Mouse (Mus musculus) lung, postnatal 14 days (tissue): ENCODE results near the gene Ubqln4.
A peak's percentile ranks its signal among the peaks of the same experiment; 100 is the strongest.

ENCODE experiments used
- DNase-seq: peaks from one replicate; pipeline ENCODE4 v3.0.0; 2021

Gene Ubqln4

DNA sequence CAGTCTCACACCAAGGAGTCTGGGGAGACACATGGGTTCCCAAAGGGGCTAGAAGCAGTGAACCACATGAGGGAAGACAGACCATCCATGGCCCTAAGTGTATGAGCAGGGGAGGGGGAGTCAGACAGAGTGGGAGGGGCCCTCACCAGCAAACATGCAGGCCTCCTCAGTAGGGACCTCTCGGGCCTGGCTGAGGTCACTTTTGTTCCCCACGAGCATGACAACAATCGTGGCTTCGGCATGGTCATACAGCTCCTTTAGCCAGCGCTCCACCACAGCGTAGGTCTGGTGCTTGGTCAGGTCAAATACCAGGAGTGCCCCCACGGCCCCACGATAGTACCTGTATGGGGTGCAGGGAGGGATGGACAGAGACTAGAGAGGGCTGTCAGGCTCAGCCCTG is 10.4 kb upstream of the Ubqln4 start:
- DNase-seq: no peak

DNA sequence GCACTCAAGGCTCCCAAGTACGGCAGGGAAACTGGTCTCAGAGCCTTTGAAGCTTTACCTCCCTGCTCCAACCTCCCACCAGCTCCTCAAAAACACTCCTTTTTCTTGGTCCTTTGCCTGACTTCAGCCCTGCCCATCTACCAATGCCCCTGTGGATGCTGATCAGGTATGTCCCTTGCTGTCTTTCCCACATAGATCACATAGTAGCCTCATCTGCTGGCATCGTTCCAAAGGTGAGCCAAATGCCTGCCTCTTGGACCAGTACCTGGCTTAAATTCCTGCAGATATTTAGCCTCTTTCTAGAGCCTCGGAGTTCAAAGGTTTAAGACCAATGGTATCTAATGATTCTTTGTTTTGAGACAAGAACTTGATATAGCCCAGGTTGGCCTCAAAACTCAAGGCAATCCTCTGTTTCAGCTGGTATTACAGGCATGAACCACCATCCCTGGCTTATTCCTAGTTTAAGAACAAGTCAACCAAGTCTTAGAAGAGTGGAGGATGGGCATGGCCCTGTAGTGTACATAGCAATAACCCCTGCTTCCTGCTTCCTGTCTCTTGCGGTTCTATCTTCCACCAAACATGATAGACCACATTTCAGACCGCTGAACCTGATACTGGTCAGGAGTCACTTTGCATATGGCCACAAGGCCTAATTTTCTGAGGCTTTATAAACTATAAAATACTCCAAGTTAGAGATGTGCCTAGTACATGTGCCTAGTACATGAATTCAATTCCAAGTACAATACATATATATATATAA is 9.7 kb upstream of the Ubqln4 start:
- no peak for DNase-seq

- DNase-seq: peak; percentile 48
Measured at GRCm38 (mm10) chr3:88544514-88544913, 9.0 kb upstream of the Ubqln4 start.

GRCm38 (mm10) chr3:88544955-88545591 is 8.5 kb upstream of the Ubqln4 start:
- no peak for DNase-seq

GRCm38 (mm10) chr3:88546674-88547418 is 6.7 kb upstream of the Ubqln4 start:
- DNase-seq: no peak

DNA sequence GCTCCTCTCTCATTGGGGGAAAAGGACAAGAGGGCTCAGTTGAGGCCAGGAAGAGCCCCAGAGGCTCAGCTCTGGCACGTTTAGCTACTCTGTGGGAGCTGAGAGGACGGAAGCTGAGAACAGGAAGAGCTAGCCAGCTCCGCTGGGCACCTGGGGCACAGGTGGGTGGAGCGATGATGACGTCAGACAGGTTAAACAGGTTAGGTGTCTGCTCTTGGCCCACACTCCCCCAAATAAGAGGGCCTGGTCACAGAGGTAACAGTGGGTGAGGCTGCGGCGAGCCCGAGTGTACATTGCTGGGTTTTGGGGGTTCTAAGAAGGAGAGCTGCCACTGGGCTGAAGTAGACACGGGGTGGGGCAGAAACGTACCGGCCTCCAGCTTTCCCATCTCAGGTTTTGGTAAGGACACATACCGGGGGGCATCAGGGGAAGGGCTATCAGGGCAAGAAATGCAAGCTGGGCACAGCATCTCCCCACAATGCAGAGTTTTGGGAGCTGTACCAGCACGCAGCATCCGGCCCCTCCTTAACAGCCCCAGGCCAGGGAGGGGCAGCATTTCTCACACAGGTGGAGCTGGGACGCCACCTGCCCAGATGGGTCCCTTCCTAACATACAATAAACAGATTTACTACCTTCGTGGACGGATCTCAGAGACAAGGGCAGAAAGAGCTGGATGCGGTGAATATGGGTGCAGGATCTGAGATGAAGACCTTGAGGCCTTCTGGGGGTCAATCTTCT is 5.2 kb upstream of the Ubqln4 start, which contains the start of gene Rab25:
Rab25 (minus strand) TSS at position 121 of the 738 bp plus-strand sequence.
- peak; percentile 74 for DNase-seq

GRCm38 (mm10) chr3:88551586-88551985 is 2.0 kb upstream of the Ubqln4 start:
- DNase-seq: no peak

DNA sequence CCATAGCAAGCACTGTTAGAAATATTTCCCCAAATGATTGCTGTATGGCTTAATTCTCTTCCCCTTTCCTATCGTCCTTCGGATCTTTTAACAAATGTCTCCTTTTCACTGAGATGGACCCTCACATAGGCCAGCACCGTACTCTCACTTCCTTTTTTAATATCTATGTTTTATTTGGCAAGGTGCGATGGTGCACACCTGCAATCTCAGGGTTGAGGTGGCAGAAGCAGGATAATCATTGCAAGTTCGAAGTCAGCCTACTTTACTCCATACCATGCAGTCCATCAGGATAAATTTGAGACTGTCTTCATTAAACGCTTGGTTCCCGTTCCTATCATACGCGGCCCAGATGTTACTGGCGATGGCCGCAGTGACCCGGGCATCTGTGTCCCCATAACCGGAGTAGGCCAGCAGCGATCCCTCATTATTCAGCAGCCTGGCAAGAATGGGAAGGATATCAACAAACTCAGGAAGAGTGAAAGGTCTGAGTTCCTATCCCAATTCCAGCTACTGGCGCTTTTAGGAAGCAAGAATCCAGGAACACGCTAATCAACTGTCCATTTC is 1.4 kb upstream of the Ubqln4 start:
- DNase-seq: no peak

- peak; percentile 97 for DNase-seq
Measured at GRCm38 (mm10) chr3:88552676-88553524, 658 bp upstream of the Ubqln4 start, which contains the start of gene Lamtor2. Gene Lamtor2 (minus strand): TSS chr3:88553074.

- no peak for DNase-seq
Measured at GRCm38 (mm10) chr3:88553880-88554586, 475 bp downstream of the Ubqln4 start.

DNA sequence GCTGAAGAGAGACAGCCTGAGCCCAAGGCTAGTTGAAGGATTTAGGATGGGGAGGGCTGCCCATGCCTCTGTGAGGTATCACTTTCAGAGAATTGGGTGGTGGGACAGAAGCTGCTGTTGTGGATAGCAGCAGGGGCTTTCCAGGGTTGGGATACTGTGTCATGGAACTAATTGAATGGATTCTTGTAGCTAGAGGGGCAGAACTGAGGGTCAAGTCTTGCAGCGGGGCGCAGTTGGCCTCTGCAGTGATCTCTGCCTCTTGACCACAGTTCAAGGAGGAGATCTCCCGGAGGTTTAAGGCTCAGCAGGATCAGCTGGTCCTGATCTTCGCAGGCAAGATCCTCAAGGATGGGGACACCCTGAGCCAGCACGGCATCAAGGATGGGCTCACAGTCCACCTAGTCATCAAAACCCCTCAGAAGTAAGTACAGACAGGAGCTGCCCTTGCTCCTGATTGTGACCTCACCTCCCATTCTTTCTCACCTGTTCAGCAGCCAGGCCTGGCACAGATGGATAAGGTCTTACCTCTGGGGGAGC is 1.6 kb downstream of the Ubqln4 start:
- DNase-seq: no peak

GRCm38 (mm10) chr3:88555731-88556130 is 2.2 kb downstream of the Ubqln4 start:
- no peak for DNase-seq

DNA sequence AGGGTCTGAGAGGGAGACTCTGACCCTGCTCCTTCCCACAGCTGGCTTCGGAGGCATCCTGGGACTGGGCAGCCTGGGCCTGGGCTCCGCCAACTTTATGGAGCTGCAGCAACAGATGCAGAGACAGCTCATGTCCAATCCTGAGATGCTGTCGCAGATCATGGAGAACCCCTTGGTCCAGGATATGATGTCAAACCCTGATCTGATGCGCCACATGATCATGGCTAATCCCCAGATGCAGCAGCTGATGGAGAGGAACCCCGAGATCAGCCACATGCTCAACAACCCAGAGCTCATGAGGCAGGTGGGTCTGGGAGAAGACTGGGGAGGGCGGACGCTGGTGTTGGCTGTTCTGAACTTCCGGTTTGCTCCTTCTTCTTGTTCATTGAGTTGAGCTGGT is 3.1 kb downstream of the Ubqln4 start:
- DNase-seq: no peak

DNA sequence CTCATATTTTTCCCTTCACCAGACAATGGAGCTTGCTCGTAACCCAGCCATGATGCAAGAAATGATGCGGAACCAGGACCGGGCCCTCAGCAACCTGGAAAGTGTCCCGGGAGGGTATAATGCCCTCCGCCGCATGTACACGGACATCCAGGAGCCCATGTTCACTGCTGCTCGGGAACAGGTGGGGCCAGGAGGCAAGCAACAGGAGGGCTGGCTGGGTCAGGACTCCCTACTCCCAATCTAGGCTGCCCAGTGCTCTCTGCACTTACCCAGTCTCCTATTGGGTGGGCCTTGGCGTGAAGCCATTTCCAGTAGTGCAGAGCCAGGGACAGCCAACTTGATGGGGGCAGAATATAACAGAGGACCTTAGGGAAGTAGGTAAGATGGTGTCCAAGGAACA is 6.0 kb downstream of the Ubqln4 start:
- no peak for DNase-seq

- no peak for DNase-seq
Measured at GRCm38 (mm10) chr3:88561989-88562388, 8.4 kb downstream of the Ubqln4 start.

GRCm38 (mm10) chr3:88563442-88563841 is 9.9 kb downstream of the Ubqln4 start:
- no peak for DNase-seq

- DNase-seq: no peak
Measured at GRCm38 (mm10) chr3:88563966-88564365, 10.4 kb downstream of the Ubqln4 start.

DNA sequence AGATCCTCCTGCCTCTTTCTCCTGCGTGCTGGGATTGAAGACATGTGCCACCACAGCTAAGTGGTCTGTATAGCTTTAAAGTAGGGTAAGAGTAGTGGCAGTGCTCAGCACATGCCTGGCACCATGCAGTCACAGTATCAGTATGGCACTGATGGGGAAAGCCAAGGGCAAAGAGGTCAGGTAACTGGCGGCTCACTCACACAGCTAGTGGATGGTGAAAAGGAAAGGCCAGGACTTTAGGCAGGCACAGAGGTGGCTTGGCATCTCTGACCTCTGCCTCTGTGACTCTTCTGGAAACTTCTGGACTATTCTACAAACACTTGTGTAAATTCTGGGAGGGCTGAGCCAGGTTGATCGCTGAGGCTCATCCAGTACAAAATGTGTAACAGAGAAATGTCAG is 12.6 kb downstream of the Ubqln4 start:
- DNase-seq: no peak

DNA sequence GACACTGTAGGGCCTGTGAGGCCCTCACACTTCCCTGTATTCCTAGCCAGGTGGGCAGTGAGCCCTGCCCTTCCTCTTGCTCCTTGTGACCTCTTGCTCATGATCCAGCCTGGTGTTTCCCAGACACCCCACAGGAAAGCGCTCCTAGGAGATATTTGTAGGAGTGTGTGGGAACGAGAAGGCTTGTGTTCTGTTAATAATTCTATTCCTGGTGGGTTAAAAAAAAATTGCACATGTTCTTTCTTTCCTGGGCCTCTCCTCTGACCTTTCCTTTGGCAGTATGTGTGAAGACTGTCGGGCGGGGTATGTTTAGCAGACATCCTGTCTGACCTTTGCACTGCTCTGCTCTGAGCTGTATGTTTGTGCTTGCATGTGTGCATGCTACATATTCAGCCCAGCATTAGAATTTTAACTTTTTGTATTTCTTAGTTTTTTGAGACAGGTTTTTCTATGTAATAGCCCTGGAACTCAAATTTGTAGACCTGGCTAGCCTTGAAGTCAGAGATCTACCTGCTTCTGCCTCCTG is 13.0 kb downstream of the Ubqln4 start:
- DNase-seq: no peak

DNA sequence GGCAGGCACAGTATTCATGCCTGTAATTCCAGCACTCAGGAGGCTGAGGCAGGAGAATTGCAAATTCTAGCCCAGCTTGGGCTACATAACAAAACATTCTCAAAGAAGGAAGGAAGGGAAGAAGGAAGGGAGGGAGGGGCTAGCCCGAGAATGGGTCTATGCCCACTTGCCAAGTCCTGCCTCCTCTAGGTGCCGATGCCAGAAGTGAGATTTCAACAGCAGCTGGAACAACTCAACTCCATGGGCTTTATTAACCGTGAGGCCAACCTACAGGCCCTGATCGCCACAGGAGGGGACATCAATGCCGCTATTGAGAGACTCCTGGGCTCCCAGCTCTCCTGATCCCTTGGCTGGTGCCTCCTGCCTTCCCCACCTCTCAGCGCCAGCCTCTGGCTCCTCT is 14.3 kb downstream of the Ubqln4 start:
- DNase-seq: no peak
